Mouse (Mus musculus) cerebellum, postnatal 25 days (tissue): Measurements from ENCODE around the gene Aaas.

Experiments
- DNase-seq, 2 experiments: peaks; one replicate each; pipeline ENCODE4 v3.0.0; 2021; ENCODE audit warnings: mixed read lengths in 2 of 2

The Aaas gene

DNA sequence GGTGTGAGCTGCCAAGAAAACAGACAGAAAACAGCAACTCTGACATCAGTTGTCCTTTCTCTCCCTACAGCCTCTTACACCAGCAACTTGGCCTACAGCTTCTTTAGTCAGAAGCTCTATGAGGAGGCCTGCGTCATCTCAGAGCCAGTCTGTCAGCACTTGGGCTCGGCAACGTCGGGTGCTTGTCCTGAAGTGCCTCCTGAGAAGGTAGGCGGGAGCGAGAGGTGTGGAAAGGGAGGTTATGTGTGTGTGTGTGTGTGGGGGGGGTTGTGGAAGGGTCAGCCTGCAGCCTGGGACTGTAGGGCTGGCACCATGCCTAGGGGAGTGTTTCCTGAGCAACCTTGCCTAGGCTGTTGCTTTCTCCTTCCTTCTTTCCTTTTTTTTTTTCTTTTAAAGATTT lies 48.0 kb downstream of the Aaas start:
- no peak for DNase-seq

DNA sequence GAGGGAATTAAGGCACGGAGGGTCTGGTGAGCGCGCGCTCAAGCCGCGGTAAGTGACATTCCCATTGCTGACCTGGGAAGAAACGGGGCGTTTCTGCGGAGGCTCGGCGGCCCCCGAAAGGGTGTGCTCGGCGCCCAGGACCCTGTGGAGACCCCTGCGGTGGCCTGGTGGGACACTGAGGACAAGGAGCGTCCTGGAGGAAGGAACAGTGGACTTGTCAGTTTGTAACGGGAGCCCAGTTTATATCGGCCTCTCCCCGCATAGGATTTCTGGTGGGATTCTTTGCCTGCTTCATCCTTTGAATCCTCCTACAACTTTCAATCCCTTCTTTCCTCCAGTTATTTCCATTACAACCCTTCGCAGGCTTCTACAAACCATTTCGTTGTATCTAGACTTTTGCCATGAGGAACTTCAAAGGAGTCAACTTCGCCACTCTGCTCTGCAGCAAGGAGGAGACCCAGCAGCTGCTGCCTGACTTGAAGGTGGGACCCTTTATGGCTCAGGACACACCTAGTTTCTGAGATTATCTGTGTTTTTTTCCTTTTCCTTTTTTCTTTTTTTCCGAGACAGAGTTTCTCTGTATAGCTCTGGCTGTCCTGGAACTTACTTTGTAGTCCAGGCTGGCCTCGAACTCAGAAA lies 54.1 kb downstream of the Aaas start:
- DNase-seq: no peak

DNA sequence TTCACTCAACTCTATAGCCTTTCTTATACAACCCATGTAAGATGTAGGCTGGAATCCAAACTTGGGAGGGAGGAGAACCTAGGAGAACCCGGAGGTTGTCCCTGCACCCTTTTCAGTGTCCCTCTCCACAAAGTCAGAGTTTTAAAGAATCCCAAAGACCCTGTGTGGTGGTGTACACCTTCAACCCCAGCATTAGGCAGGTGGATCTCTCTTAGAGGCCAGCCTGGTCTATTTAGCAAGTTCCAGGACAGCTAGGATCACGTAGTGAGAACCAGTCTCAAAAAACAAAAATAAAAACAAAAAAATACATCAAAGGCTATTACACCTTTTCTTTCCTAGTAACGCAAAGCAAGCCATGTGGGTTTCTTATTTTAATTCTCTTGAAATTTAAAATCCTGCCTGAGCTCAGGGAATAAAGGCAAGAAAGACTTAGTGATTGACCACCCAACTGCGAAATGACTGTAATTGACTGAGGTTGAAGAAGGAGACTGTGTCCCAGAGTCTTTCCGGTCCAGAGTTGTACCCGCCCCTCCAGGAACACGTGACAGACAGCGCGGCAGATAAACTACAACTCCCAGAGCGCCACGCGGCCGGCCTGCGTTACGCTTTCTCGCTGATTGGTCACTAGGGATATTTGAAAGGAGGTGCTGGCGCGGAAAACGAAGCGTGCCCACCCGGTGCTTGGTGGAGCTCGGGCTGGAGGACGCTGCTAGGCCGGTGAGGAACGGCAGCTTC lies 54.8 kb downstream of the Aaas start, which contains the start of gene Espl1:
Espl1 (plus strand) TSS at position 634 of the 735 bp plus-strand sequence.
- peak; percentile 94 to 95 for DNase-seq
